Mouse (Mus musculus): ENCODE results near the gene Dvl1. TPM values are rescaled to one million over a fixed set of nuclear protein-coding genes. Genes with fewer than 3 reads are reported as not detected.

The Dvl1 gene
- total RNA-seq, 2 experiments from 2014 or later: 88.6 to 89.4 TPM

GRCm38 (mm10) chr4:155863001-155863400 is 15.8 kb downstream of the Dvl1 start, which contains the start of gene Tas1r3:
Gene Tas1r3, minus strand, starts transcription at chr4:155863362.
- no peak for DNase-seq
- intact Hi-C loops (cut with DNase I; ENCODE audit: low total_unique reads): no loop called here

- DNase-seq: no peak
- intact Hi-C loops (cut with DNase I; ENCODE audit: low total_unique reads): no loop called here
These were observed 21.6 kb downstream of the Dvl1 start for GRCm38 (mm10) chr4:155868614-155869298.

GRCm38 (mm10) chr4:155869317-155870033 is 22.3 kb downstream of the Dvl1 start, which contains the start of the genes Cptp and Ints11:
Gene Cptp, minus strand, starts transcription at chr4:155869440.
Gene Ints11, plus strand, starts transcription at chr4:155869546.
- intact Hi-C loops (cut with DNase I; ENCODE audit: low total_unique reads): no loop called here
- DNase-seq: peak; percentile 98

- DNase-seq: no peak
- intact Hi-C loops (cut with DNase I; ENCODE audit: low total_unique reads): no loop called here
These were observed 24.2 kb downstream of the Dvl1 start for GRCm38 (mm10) chr4:155871404-155871803.

- intact Hi-C loops (cut with DNase I; ENCODE audit: low total_unique reads): no loop called here
- DNase-seq: no peak
These were observed 36.4 kb downstream of the Dvl1 start for GRCm38 (mm10) chr4:155883587-155883986.

GRCm38 (mm10) chr4:155886330-155886729 is 39.1 kb downstream of the Dvl1 start:
- intact Hi-C loops (cut with DNase I; ENCODE audit: low total_unique reads): no loop called here

GRCm38 (mm10) chr4:155887674-155888073 is 40.5 kb downstream of the Dvl1 start:
- intact Hi-C loops (cut with DNase I; ENCODE audit: low total_unique reads): no loop called here
- DNase-seq: no peak

More at GRCm38 (mm10) chr4:155886330-155886729, 39.1 kb downstream of the Dvl1 start:
- DNase-seq: no peak

- DNase-seq: no peak
- intact Hi-C loops (cut with DNase I; ENCODE audit: low total_unique reads): no loop called here
These were observed 41.0 kb downstream of the Dvl1 start for GRCm38 (mm10) chr4:155888181-155888580.

- DNase-seq: no peak
- intact Hi-C loops (cut with DNase I; ENCODE audit: low total_unique reads): no loop called here
These were observed 42.1 kb downstream of the Dvl1 start for GRCm38 (mm10) chr4:155889316-155889715.

GRCm38 (mm10) chr4:155891011-155891471 is 43.8 kb downstream of the Dvl1 start:
- no peak for DNase-seq
- intact Hi-C loops (cut with DNase I; ENCODE audit: low total_unique reads): no loop called here

GRCm38 (mm10) chr4:155891551-155892001 is 44.4 kb downstream of the Dvl1 start, which contains the start of the genes Pusl1 and Acap3:
Gene Pusl1, minus strand, starts transcription at chr4:155891781.
Gene Acap3, plus strand, starts transcription at chr4:155891822.
- DNase-seq: peak; percentile 98
- intact Hi-C loops (cut with DNase I; ENCODE audit: low total_unique reads): no loop called here

- intact Hi-C loops (cut with DNase I; ENCODE audit: low total_unique reads): no loop called here
- DNase-seq: peak; percentile 88
These were observed 44.8 kb downstream of the Dvl1 start for GRCm38 (mm10) chr4:155892017-155892416.

GRCm38 (mm10) chr4:155892438-155893211 is 45.4 kb downstream of the Dvl1 start:
- intact Hi-C loops (cut with DNase I; ENCODE audit: low total_unique reads): no loop called here
- DNase-seq: peak; percentile 52

- no peak for DNase-seq
- intact Hi-C loops (cut with DNase I; ENCODE audit: low total_unique reads): no loop called here
These were observed 46.0 kb downstream of the Dvl1 start for GRCm38 (mm10) chr4:155893212-155893690.

GRCm38 (mm10) chr4:155894311-155894881 is 47.2 kb downstream of the Dvl1 start:
- peak; percentile 86 for DNase-seq
- intact Hi-C loops (cut with DNase I; ENCODE audit: low total_unique reads): no loop called here

- intact Hi-C loops (cut with DNase I; ENCODE audit: low total_unique reads): loop anchor here (5.0 kb wide), 1 partner anchor 47 kb away; the partner anchor contains the start of gene Ube2j2
- peak; percentile 65 for DNase-seq
These were observed 48.0 kb downstream of the Dvl1 start for GRCm38 (mm10) chr4:155895216-155895615.

- no peak for DNase-seq
- intact Hi-C loops (cut with DNase I; ENCODE audit: low total_unique reads): loop anchor here (5.0 kb wide), 1 partner anchor 46 kb away; the partner anchor contains the start of gene Ube2j2
These were observed 48.6 kb downstream of the Dvl1 start for GRCm38 (mm10) chr4:155895826-155896225.

GRCm38 (mm10) chr4:155896461-155896860 is 49.3 kb downstream of the Dvl1 start:
- intact Hi-C loops (cut with DNase I; ENCODE audit: low total_unique reads): loop anchor here (5.0 kb wide), 1 partner anchor 46 kb away; the partner anchor contains the start of gene Ube2j2
- no peak for DNase-seq

GRCm38 (mm10) chr4:155898318-155898717 is 51.1 kb downstream of the Dvl1 start:
- intact Hi-C loops (cut with DNase I; ENCODE audit: low total_unique reads): loop anchor here (5.0 kb wide), 1 partner anchor 44 kb away; the partner anchor contains the start of gene Ube2j2
- DNase-seq: no peak
